Mouse (Mus musculus): Measurements from ENCODE around the gene Tekt3.

GRCm38 (mm10) chr11:63142311-63142710 lies 80.9 kb downstream of the Tekt3 start:
- TF ChIP-seq POLR2A (IDR thresholded peaks at IDR 0.05; ENCODE audit: low read depth, low read length) = no peak
- TF ChIP-seq CTCF (IDR thresholded peaks at IDR 0.05; ENCODE audit: borderline replicate concordance, insufficient read depth, low read length) = no peak

Data from embryonic fibroblast, embryonic 13.5 days (primary cell).